ENCODE assay signal across 8 mouse cellular contexts in genomic region chr6:83138056-83138455, GRCm38 (mm10). TPM values are rescaled to one million over a fixed set of nuclear protein-coding genes. Genes with fewer than 3 reads are reported as not detected.
DNase-seq lines count a peak whose midpoint lies in the region; ATAC-seq and TF ChIP-seq lines count a peak whose summit lies in the region.

No protein-coding gene starts in this region.

- peak overlapping the region; percentile 64; the same call in 1 of the 2 replicates for H3K4me3 ChIP-seq in bone marrow macrophage, adult 2 months (ENCODE audit: insufficient read depth, low read length)
- H3K4me3 ChIP-seq in heart, postnatal 0 days (ENCODE audit: low read depth, low read length) = peak overlapping the region; percentile 57
- peak overlapping the region; percentile 54 for H3K4me3 ChIP-seq in limb, embryonic 15.5 days
- peak overlapping the region; percentile 27 for H3K4me3 ChIP-seq in olfactory bulb, adult 2 months (ENCODE audit: insufficient read depth, low read depth, low read length)

- WGBS in heart, postnatal 0 days = 4% methylated on average over 11 of the region's 11 CpGs
- under 1% methylated on average over 11 of the region's 11 CpGs for WGBS in limb, embryonic 15.5 days
- 10% methylated on average over 11 of the region's 11 CpGs for WGBS in olfactory bulb, adult 2 months

- no peaks in the 10 kb centered on the region for H3K36me3 ChIP-seq in heart, postnatal 0 days (replicated peaks; ENCODE audit: control insufficient read depth, insufficient read depth, low read length)
- H3K36me3 ChIP-seq in limb, embryonic 15.5 days = peaks cover 5% of the 10 kb centered on the region; the same call in 1 of the 2 replicates

- H3K4me1 ChIP-seq in bone marrow macrophage, adult 2 months (ENCODE audit: control insufficient read depth, insufficient read depth, low read length) = peaks cover 30% of the 10 kb centered on the region
- H3K4me1 ChIP-seq in heart, postnatal 0 days (ENCODE audit: control insufficient read depth, insufficient read depth) = peaks cover 38% of the 10 kb centered on the region
- H3K4me1 ChIP-seq in limb, embryonic 15.5 days = peaks cover 66% of the 10 kb centered on the region
- peaks cover 31% of the 10 kb centered on the region for H3K4me1 ChIP-seq in olfactory bulb, adult 2 months (ENCODE audit: control insufficient read depth, insufficient read depth, low read length)

- TF ChIP-seq CTCF in bone marrow macrophage, adult 2 months (IDR thresholded peaks at IDR 0.05; ENCODE audit: low read depth, low read length) = no peak
- no peak; the same call in 1 of the 2 replicates for TF ChIP-seq CTCF in heart, postnatal 0 days (IDR thresholded peaks at IDR 0.05; ENCODE audit: low read depth)
- TF ChIP-seq CTCF in olfactory bulb, adult 2 months (IDR thresholded peaks at IDR 0.05; ENCODE audit: insufficient read depth, low read depth, low read length) = no peak

- H3K27ac ChIP-seq in bone marrow macrophage, adult 2 months (ENCODE audit: insufficient read depth, low read depth, low read length) = peak overlapping the region; percentile 13; the same call in 1 of the 2 replicates
- peak overlapping the region; percentile 99 for H3K27ac ChIP-seq in heart, postnatal 0 days (ENCODE audit: low read depth)
- H3K27ac ChIP-seq in limb, embryonic 15.5 days = peak overlapping the region; percentile 100
- H3K27ac ChIP-seq in olfactory bulb, adult 2 months (ENCODE audit: insufficient read depth, low read depth, low read length) = peak overlapping the region; percentile 56

- no peaks in the 10 kb centered on the region for H3K9me3 ChIP-seq in heart, postnatal 0 days (replicated peaks; ENCODE audit: control insufficient read depth, low read length)
- H3K9me3 ChIP-seq in limb, embryonic 15.5 days = no peaks in the 10 kb centered on the region

- DNase-seq in gastrocnemius, postnatal 25 days = peak; percentile 52
- no peak for DNase-seq in gastrocnemius, postnatal 36 days
- no peak for DNase-seq in heart, postnatal 0 days (ENCODE audit: low spot score)
- DNase-seq in right cerebral cortex, adult 18-20 months = no peak
- no peak for DNase-seq in right cerebral cortex, adult 2 months (ENCODE audit: low spot score in 2 of 2)

- no peaks in the 10 kb centered on the region for H3K27me3 ChIP-seq in heart, postnatal 0 days (ENCODE audit: control insufficient read depth, insufficient read depth, low read length)
- H3K27me3 ChIP-seq in limb, embryonic 15.5 days = no peaks in the 10 kb centered on the region

- intact Hi-C loops in gastrocnemius, postnatal 36 days (cut with DNase I) = no loop called here

- H3K4me2 ChIP-seq in heart, postnatal 0 days (ENCODE audit: low read depth, low read length) = peak overlapping the region; percentile 73
- peak overlapping the region; percentile 81 for H3K4me2 ChIP-seq in limb, embryonic 15.5 days

- peak overlapping the region; percentile 83 for H3K9ac ChIP-seq in heart, postnatal 0 days (replicated peaks; ENCODE audit: low read depth, low read length)
- peak overlapping the region; percentile 63 for H3K9ac ChIP-seq in limb, embryonic 15.5 days

- TF ChIP-seq POLR2A in bone marrow macrophage, adult 2 months (IDR thresholded peaks at IDR 0.05; ENCODE audit: borderline replicate concordance, low read depth, low read length) = no peak
- no peak for TF ChIP-seq POLR2A in olfactory bulb, adult 2 months (IDR thresholded peaks at IDR 0.05; ENCODE audit: insufficient read depth, low read depth, low read length)

- ATAC-seq in heart, postnatal 0 days (ENCODE audit: insufficient read depth, low read depth) = 0 out of 2 replicates have a peak, but pooled peaks have one; percentile 12
- ATAC-seq in limb, embryonic 15.5 days (ENCODE audit: insufficient number of reproducible peaks, low FRiP score, low TSS enrichment, low read depth) = no peak

- no peak for TF ChIP-seq EP300 in heart, postnatal 0 days (IDR thresholded peaks at IDR 0.05; ENCODE audit: low read depth)

RNA-seq across cellular contexts. Expression of gene Rtkn, which starts 2.8 kb away (rescaled TPM):
- total RNA-seq in gastrocnemius, postnatal 25 days (2021) = 10 to 100 TPM in 1 of 2 experiments, 1 to 10 TPM in 1; 7.9 to 14.4 TPM
- total RNA-seq in gastrocnemius, postnatal 36 days (2021) = 10 to 100 TPM; 11.3 to 13.8 TPM
- polyA plus RNA-seq in bone marrow macrophage, adult 2 months (2012; ENCODE audit: insufficient read depth, insufficient read length, missing spikeins) = 1.4 and 1.8 TPM in 2 replicates
- 40.0 and 45.9 TPM in 2 replicates for total RNA-seq in heart, postnatal 0 days (2014; rRNA removed; ENCODE audit: low replicate concordance)
- 12.5 and 13.0 TPM in 2 replicates for polyA plus RNA-seq in heart, postnatal 0 days (2015; fragmentation: Nextera tagmentation; extraction: Ambion mirVana)
- polyA plus RNA-seq in limb, embryonic 15.5 days (2015; fragmentation: Nextera tagmentation; extraction: Ambion mirVana) = 76.7 and 79.5 TPM in 2 replicates
- not detected in 2 replicates for polyA plus RNA-seq in olfactory bulb, adult 2 months (2012; ENCODE audit: insufficient read depth, insufficient read length, low replicate concordance, missing spikeins)

RNA-seq across cellular contexts. Expression of gene Ino80b, which starts 12.8 kb away (rescaled TPM):
- 10 to 100 TPM in 1 of 2 experiments, 1 to 10 TPM in 1; 4.8 to 14.0 TPM for total RNA-seq in gastrocnemius, postnatal 25 days (2021)
- 10 to 100 TPM; 14.3 to 14.5 TPM for total RNA-seq in gastrocnemius, postnatal 36 days (2021)
- 25.1 and 26.8 TPM in 2 replicates for polyA plus RNA-seq in bone marrow macrophage, adult 2 months (2012; ENCODE audit: insufficient read depth, insufficient read length, missing spikeins)
- total RNA-seq in heart, postnatal 0 days (2014; rRNA removed; ENCODE audit: low replicate concordance) = 8.9 and 11.6 TPM in 2 replicates
- polyA plus RNA-seq in heart, postnatal 0 days (2015; fragmentation: Nextera tagmentation; extraction: Ambion mirVana) = 5.5 and 6.8 TPM in 2 replicates
- 9.9 and 10.0 TPM in 2 replicates for polyA plus RNA-seq in limb, embryonic 15.5 days (2015; fragmentation: Nextera tagmentation; extraction: Ambion mirVana)
- polyA plus RNA-seq in olfactory bulb, adult 2 months (2012; ENCODE audit: insufficient read depth, insufficient read length, low replicate concordance, missing spikeins) = not detected in 2 replicates

RNA-seq across cellular contexts. Expression of gene Wbp1, which starts 16.7 kb away (rescaled TPM):
- total RNA-seq in gastrocnemius, postnatal 25 days (2021) = 10 to 100 TPM; 37.8 to 38.2 TPM
- 10 to 100 TPM; 35.4 to 35.8 TPM for total RNA-seq in gastrocnemius, postnatal 36 days (2021)
- polyA plus RNA-seq in bone marrow macrophage, adult 2 months (2012; ENCODE audit: insufficient read depth, insufficient read length, missing spikeins) = 20.3 and 27.1 TPM in 2 replicates
- 151 and 186 TPM in 2 replicates for total RNA-seq in heart, postnatal 0 days (2014; rRNA removed; ENCODE audit: low replicate concordance)
- 97.5 and 98.1 TPM in 2 replicates for polyA plus RNA-seq in heart, postnatal 0 days (2015; fragmentation: Nextera tagmentation; extraction: Ambion mirVana)
- 89.8 and 91.4 TPM in 2 replicates for polyA plus RNA-seq in limb, embryonic 15.5 days (2015; fragmentation: Nextera tagmentation; extraction: Ambion mirVana)
- polyA plus RNA-seq in olfactory bulb, adult 2 months (2012; ENCODE audit: insufficient read depth, insufficient read length, low replicate concordance, missing spikeins) = not detected in 2 replicates

RNA-seq across cellular contexts. Expression of gene Wdr54, which starts 18.1 kb away (rescaled TPM):
- total RNA-seq in gastrocnemius, postnatal 25 days (2021) = 1 to 10 TPM; 1.2 to 1.4 TPM
- 1 to 10 TPM in 1 of 2 experiments, under 1 TPM in 1; 0.92 to 1.3 TPM for total RNA-seq in gastrocnemius, postnatal 36 days (2021)
- 1.5 and 3.5 TPM in 2 replicates for polyA plus RNA-seq in bone marrow macrophage, adult 2 months (2012; ENCODE audit: insufficient read depth, insufficient read length, missing spikeins)
- 1.4 and 5.5 TPM in 2 replicates for total RNA-seq in heart, postnatal 0 days (2014; rRNA removed; ENCODE audit: low replicate concordance)
- polyA plus RNA-seq in heart, postnatal 0 days (2015; fragmentation: Nextera tagmentation; extraction: Ambion mirVana) = 0.96 and 1.1 TPM in 2 replicates
- polyA plus RNA-seq in limb, embryonic 15.5 days (2015; fragmentation: Nextera tagmentation; extraction: Ambion mirVana) = 4.8 and 5.4 TPM in 2 replicates
- polyA plus RNA-seq in olfactory bulb, adult 2 months (2012; ENCODE audit: insufficient read depth, insufficient read length, low replicate concordance, missing spikeins) = not detected in 2 replicates

RNA-seq across cellular contexts. Expression of gene 1700003E16Rik, which starts 18.1 kb away (rescaled TPM):
- not detected for total RNA-seq in gastrocnemius, postnatal 25 days (2021)
- under 1 TPM in 1 of 2 experiments, not detected in 1; 0.13 TPM for total RNA-seq in gastrocnemius, postnatal 36 days (2021)
- not detected in 2 replicates for polyA plus RNA-seq in bone marrow macrophage, adult 2 months (2012; ENCODE audit: insufficient read depth, insufficient read length, missing spikeins)
- total RNA-seq in heart, postnatal 0 days (2014; rRNA removed; ENCODE audit: low replicate concordance) = 2.0 TPM in 1 of 2 replicates, not detected in the other
- 0.20 and 0.45 TPM in 2 replicates for polyA plus RNA-seq in heart, postnatal 0 days (2015; fragmentation: Nextera tagmentation; extraction: Ambion mirVana)
- 3.1 and 3.4 TPM in 2 replicates for polyA plus RNA-seq in limb, embryonic 15.5 days (2015; fragmentation: Nextera tagmentation; extraction: Ambion mirVana)
- polyA plus RNA-seq in olfactory bulb, adult 2 months (2012; ENCODE audit: insufficient read depth, insufficient read length, low replicate concordance, missing spikeins) = not detected in 2 replicates

Comparison
In these comparisons a context has a peak if more than half of its experiments do, and no peak if none do; other contexts are left out.
1. H3K27ac ChIP-seq: peak in every context shown above with its lines; median percentile 100 in limb, embryonic 15.5 days; 99 in heart, postnatal 0 days; 56 in olfactory bulb, adult 2 months; 13 in bone marrow macrophage, adult 2 months.